Mouse (Mus musculus) testis, adult 2 months (tissue): ENCODE data around the gene Amn1.

Experiments
- CTCF ChIP-seq: fragments of 200-500 bp; IDR thresholded peaks from 2 replicates; pipeline ENCODE4 v1.5.1; 2012; ENCODE audit warnings: low read depth, mild to moderate bottlenecking, inconsistent platforms, low read length, moderate library complexity; ENCODE audit not compliant: control insufficient read depth, insufficient read depth, insufficient replicate concordance
- POLR2A ChIP-seq: fragments of 200-500 bp; IDR thresholded peaks from 2 replicates; pipeline ENCODE4 v1.6.1; 2012; ENCODE audit warnings: low read depth, mild to moderate bottlenecking, inconsistent platforms, low read length, moderate library complexity; ENCODE audit not compliant: control insufficient read depth

DNA sequence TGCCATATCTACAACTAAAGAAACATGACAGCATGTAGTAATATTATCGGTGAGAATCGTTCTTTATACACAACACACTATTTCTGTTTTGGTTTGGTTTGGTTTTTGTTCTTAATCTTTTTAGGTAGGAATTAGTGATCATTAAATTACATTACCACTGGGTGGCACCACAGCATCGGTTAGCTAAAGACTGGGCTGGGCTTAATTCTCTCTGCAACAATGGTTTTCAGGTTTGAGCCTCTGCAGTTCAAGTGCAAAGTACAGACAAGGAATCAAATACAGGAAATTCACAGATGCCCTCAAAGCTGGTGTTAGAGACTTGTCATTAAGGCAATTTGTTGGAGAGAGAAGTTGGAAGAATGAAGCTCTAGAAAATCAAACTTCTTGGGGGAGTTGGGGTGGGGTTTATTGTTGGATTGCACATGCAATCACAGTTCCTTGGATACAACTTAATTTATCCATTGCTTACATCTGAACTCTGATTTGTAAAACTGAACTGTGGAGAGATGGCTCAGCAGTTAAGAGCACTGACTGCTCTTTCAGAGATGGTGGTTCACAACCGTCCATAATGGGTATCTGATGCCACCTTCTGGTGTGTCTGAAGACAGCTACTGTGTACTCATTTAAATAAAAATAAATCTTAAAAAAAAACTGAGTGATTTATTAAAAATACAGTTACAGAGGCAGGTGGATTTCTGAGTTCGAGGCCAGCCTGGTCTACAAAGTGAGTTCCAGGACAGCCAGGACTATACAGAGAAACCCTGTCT is 56.0 kb downstream of the Amn1 start:
- TF ChIP-seq CTCF: no peak
- no peak for TF ChIP-seq POLR2A
